Mouse (Mus musculus): ENCODE results near the gene Maml3. TPM values are rescaled to one million over a fixed set of nuclear protein-coding genes. Genes with fewer than 3 reads are reported as not detected.

The Maml3 gene
- polyA plus RNA-seq, 1 experiment from 2014 or later: 5.6 TPM

GRCm38 (mm10) chr3:51998511-51999399 lies 106.1 kb downstream of the Maml3 start:
- Histone ChIP-seq H3K4me3 (ENCODE audit: low read depth, low read length) (no peak overlapping the region), H3K9ac (replicated peaks; ENCODE audit: low read depth) (no peak overlapping the region), H3K4me1 (ENCODE audit: insufficient read depth, low read depth, low read length) (peaks cover 7% of the 10 kb centered on the region), H3K27ac (ENCODE audit: low read length) (0 out of 2 replicates have a peak overlapping the region, but pooled peaks have one; percentile 3), H3K4me2 (replicated peaks; ENCODE audit: low read depth, low read length) (no peak overlapping the region), H3K27me3 (replicated peaks; ENCODE audit: insufficient read depth, low read length) (no peaks in the 10 kb centered on the region), H3K9me3 (ENCODE audit: low read length) (no peaks in the 10 kb centered on the region), H3K36me3 (ENCODE audit: insufficient read depth, low read length) (no peaks in the 10 kb centered on the region)
- peak; percentile 90 for DNase-seq (ENCODE audit: low spot score)
- no peak for TF ChIP-seq CTCF (IDR thresholded peaks at IDR 0.05)
- peak; percentile 68; the same call in 1 of the 2 replicates for TF ChIP-seq EP300 (IDR thresholded peaks at IDR 0.05)
- 47% methylated on average over 21 of the region's 21 CpGs for WGBS
- peak; percentile 80 for ATAC-seq

GRCm38 (mm10) chr3:51997616-51998015 lies 107.3 kb downstream of the Maml3 start:
- no peak overlapping the region for H3K27ac ChIP-seq (ENCODE audit: low read length)
- no peak overlapping the region for H3K9ac ChIP-seq (replicated peaks; ENCODE audit: low read depth)
- no peaks in the 10 kb centered on the region for H3K27me3 ChIP-seq (replicated peaks; ENCODE audit: insufficient read depth, low read length)
- TF ChIP-seq EP300 (IDR thresholded peaks at IDR 0.05) (no peak), CTCF (IDR thresholded peaks at IDR 0.05) (no peak)
- H3K9me3 ChIP-seq (ENCODE audit: low read length): no peaks in the 10 kb centered on the region
- no peak overlapping the region for H3K4me2 ChIP-seq (replicated peaks; ENCODE audit: low read depth, low read length)
- ATAC-seq: no peak
- no peak for DNase-seq (ENCODE audit: low spot score)
- peaks cover 7% of the 10 kb centered on the region for H3K4me1 ChIP-seq (ENCODE audit: insufficient read depth, low read depth, low read length)
- no peaks in the 10 kb centered on the region for H3K36me3 ChIP-seq (ENCODE audit: insufficient read depth, low read length)
- H3K4me3 ChIP-seq (ENCODE audit: low read depth, low read length): no peak overlapping the region
- 78% methylated on average over 11 of the region's 11 CpGs for WGBS

- Histone ChIP-seq H3K27me3 (replicated peaks; ENCODE audit: insufficient read depth, low read length) (no peaks in the 10 kb centered on the region), H3K4me3 (ENCODE audit: low read depth, low read length) (no peak overlapping the region), H3K36me3 (ENCODE audit: insufficient read depth, low read length) (no peaks in the 10 kb centered on the region), H3K27ac (ENCODE audit: low read length) (no peak overlapping the region), H3K9ac (replicated peaks; ENCODE audit: low read depth) (no peak overlapping the region), H3K4me1 (ENCODE audit: insufficient read depth, low read depth, low read length) (no peaks in the 10 kb centered on the region), H3K4me2 (replicated peaks; ENCODE audit: low read depth, low read length) (no peak overlapping the region), H3K9me3 (ENCODE audit: low read length) (no peaks in the 10 kb centered on the region)
- no peak for ATAC-seq
- TF ChIP-seq CTCF (IDR thresholded peaks at IDR 0.05) (no peak), EP300 (IDR thresholded peaks at IDR 0.05) (no peak)
- no peak for DNase-seq (ENCODE audit: low spot score)
- 62% methylated on average over 6 of the region's 6 CpGs for WGBS
Measured at GRCm38 (mm10) chr3:51986507-51986906, 118.4 kb downstream of the Maml3 start.

- H3K36me3 ChIP-seq (ENCODE audit: insufficient read depth, low read length): no peaks in the 10 kb centered on the region
- 64% methylated on average over 5 of the region's 5 CpGs for WGBS
- DNase-seq (ENCODE audit: low spot score) (no peak), ATAC-seq (no peak)
- H3K4me3 ChIP-seq (ENCODE audit: low read depth, low read length): no peak overlapping the region
- no peak overlapping the region for H3K27ac ChIP-seq (ENCODE audit: low read length)
- H3K4me2 ChIP-seq (replicated peaks; ENCODE audit: low read depth, low read length): no peak overlapping the region
- no peaks in the 10 kb centered on the region for H3K9me3 ChIP-seq (ENCODE audit: low read length)
- TF ChIP-seq CTCF (IDR thresholded peaks at IDR 0.05) (no peak), EP300 (IDR thresholded peaks at IDR 0.05) (no peak)
- H3K4me1 ChIP-seq (ENCODE audit: insufficient read depth, low read depth, low read length): no peaks in the 10 kb centered on the region
- H3K9ac ChIP-seq (replicated peaks; ENCODE audit: low read depth): no peak overlapping the region
- H3K27me3 ChIP-seq (replicated peaks; ENCODE audit: insufficient read depth, low read length): no peaks in the 10 kb centered on the region
Measured at GRCm38 (mm10) chr3:51981496-51981895, 123.4 kb downstream of the Maml3 start.

- Histone ChIP-seq H3K4me2 (replicated peaks; ENCODE audit: low read depth, low read length) (no peak overlapping the region), H3K4me1 (ENCODE audit: insufficient read depth, low read depth, low read length) (no peaks in the 10 kb centered on the region), H3K9me3 (ENCODE audit: low read length) (no peaks in the 10 kb centered on the region), H3K27me3 (replicated peaks; ENCODE audit: insufficient read depth, low read length) (no peaks in the 10 kb centered on the region), H3K36me3 (ENCODE audit: insufficient read depth, low read length) (no peaks in the 10 kb centered on the region), H3K9ac (replicated peaks; ENCODE audit: low read depth) (no peak overlapping the region), H3K4me3 (ENCODE audit: low read depth, low read length) (no peak overlapping the region), H3K27ac (ENCODE audit: low read length) (0 out of 2 replicates have a peak overlapping the region, but pooled peaks have one; percentile 15)
- ATAC-seq: peak; percentile 81
- peak; percentile 63 for DNase-seq (ENCODE audit: low spot score)
- TF ChIP-seq CTCF (IDR thresholded peaks at IDR 0.05): no peak
- TF ChIP-seq EP300 (IDR thresholded peaks at IDR 0.05): peak; percentile 44; the same call in 1 of the 2 replicates
- 47% methylated on average over 8 of the region's 8 CpGs for WGBS
Measured at GRCm38 (mm10) chr3:51977654-51978352, 127.1 kb downstream of the Maml3 start.

- no peaks in the 10 kb centered on the region for H3K27me3 ChIP-seq (replicated peaks; ENCODE audit: insufficient read depth, low read length)
- no peak overlapping the region for H3K27ac ChIP-seq (ENCODE audit: low read length)
- H3K4me1 ChIP-seq (ENCODE audit: insufficient read depth, low read depth, low read length): no peaks in the 10 kb centered on the region
- no peak for DNase-seq (ENCODE audit: low spot score)
- no peaks in the 10 kb centered on the region for H3K9me3 ChIP-seq (ENCODE audit: low read length)
- no peak overlapping the region for H3K4me3 ChIP-seq (ENCODE audit: low read depth, low read length)
- no peak for ATAC-seq
- H3K9ac ChIP-seq (replicated peaks; ENCODE audit: low read depth): no peak overlapping the region
- H3K36me3 ChIP-seq (ENCODE audit: insufficient read depth, low read length): no peaks in the 10 kb centered on the region
- 94% methylated on average over 7 of the region's 7 CpGs for WGBS
- TF ChIP-seq CTCF (IDR thresholded peaks at IDR 0.05) (no peak), EP300 (IDR thresholded peaks at IDR 0.05) (no peak)
- no peak overlapping the region for H3K4me2 ChIP-seq (replicated peaks; ENCODE audit: low read depth, low read length)
Measured at GRCm38 (mm10) chr3:51974601-51975000, 130.3 kb downstream of the Maml3 start.

Data from lung, postnatal 0 days (tissue).